ENCODE assay signal across 11 mouse cellular contexts in the genomic region with DNA sequence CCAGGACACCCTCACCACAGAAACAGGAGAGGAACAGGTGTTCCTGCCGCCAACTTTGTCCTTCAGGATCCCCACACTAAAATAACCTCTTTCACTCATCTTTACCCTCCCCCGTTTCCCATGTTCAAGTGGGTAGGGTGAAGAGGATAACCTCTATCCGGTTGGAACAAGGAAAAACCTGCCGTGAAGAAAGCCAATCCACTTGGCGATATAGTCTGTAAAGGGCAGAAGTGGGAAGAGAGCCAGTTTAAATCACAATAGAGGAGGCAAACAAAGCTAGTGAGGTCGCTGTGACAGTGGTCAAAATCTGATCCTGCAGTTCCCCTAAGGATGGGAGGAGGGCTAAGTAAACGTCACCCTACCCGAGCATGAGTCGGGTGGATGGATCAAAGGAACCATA.
"Had no signal": no experiment of that assay in that cellular context is flagged by ENCODE, and none has a peak within 500 bp of the region (broad histone marks: within the 10 kb centered on the region; RNA-seq: fewer than 3 reads in every experiment).

No protein-coding gene starts in this region.

- H3K27me3 ChIP-seq: limb, embryonic 13.5 days; midbrain, embryonic 13.5 days; neural tube, embryonic 15.5 days had no signal

- DNase-seq: kidney, adult 9 months; lung, adult 2 months; right cerebral cortex, adult 18-20 months; right cerebral cortex, postnatal 25 days; thymus, postnatal 4 days had no signal

- ATAC-seq: intestine, postnatal 0 days; midbrain, embryonic 13.5 days had no signal

- H3K9ac ChIP-seq: limb, embryonic 13.5 days; liver, embryonic 14.5 days; midbrain, embryonic 13.5 days; neural tube, embryonic 15.5 days had no signal

- H3K9me3 ChIP-seq: limb, embryonic 13.5 days; midbrain, embryonic 13.5 days; neural tube, embryonic 15.5 days had no signal

- H3K4me2 ChIP-seq: limb, embryonic 13.5 days; midbrain, embryonic 13.5 days; neural tube, embryonic 15.5 days had no signal

- H3K4me3 ChIP-seq: limb, embryonic 13.5 days; midbrain, embryonic 13.5 days; myocyte; neural tube, embryonic 15.5 days had no signal

- H3K27ac ChIP-seq: limb, embryonic 13.5 days; liver, embryonic 14.5 days; midbrain, embryonic 13.5 days; neural tube, embryonic 15.5 days had no signal
